Mouse (Mus musculus) kidney, embryonic 15.5 days (tissue): ENCODE results near the gene Lmntd1. TPM values are rescaled to one million over a fixed set of nuclear protein-coding genes. Genes with fewer than 3 reads are reported as not detected.
A peak's percentile ranks its signal among the peaks of the same experiment; 100 is the strongest.

ENCODE experiments used
- ATAC-seq: fragments of 200-750 bp; cut with Nextera tagmentation; replicated peaks from 2 replicates; pipeline ENCODE4 v1.8.0; 2017; ENCODE audit warnings: moderate TSS enrichment; ENCODE audit not compliant: low FRiP score
- H3K27ac ChIP-seq: fragments of 300-500 bp; sonication (generic); 2 replicates; pipeline ENCODE4 v1.5.1; 2015; ENCODE audit warnings: mild to moderate bottlenecking, inconsistent platforms
- H3K27me3 ChIP-seq: fragments of 300-500 bp; sonication (generic); 2 replicates; pipeline ENCODE4 v1.6.1; 2015; ENCODE audit warnings: inconsistent platforms
- H3K36me3 ChIP-seq: fragments of 300-500 bp; sonication (generic); 2 replicates; pipeline ENCODE4 v1.6.1; 2015; ENCODE audit warnings: inconsistent platforms
- H3K4me1 ChIP-seq: fragments of 300-500 bp; sonication (generic); 2 replicates; pipeline ENCODE4 v1.6.1; 2015; ENCODE audit warnings: inconsistent platforms
- H3K4me2 ChIP-seq: fragments of 300-500 bp; sonication (generic); 2 replicates; pipeline ENCODE4 v1.6.1; 2015; ENCODE audit warnings: moderate library complexity, mild to moderate bottlenecking, inconsistent platforms
- H3K4me3 ChIP-seq: fragments of 300-500 bp; sonication (generic); replicated peaks from 2 replicates; pipeline ENCODE4 v1.5.1; 2015; ENCODE audit warnings: mild to moderate bottlenecking, inconsistent platforms
- H3K9ac ChIP-seq: fragments of 300-500 bp; sonication (generic); 2 replicates; pipeline ENCODE4 v1.6.1; 2015; ENCODE audit warnings: mild to moderate bottlenecking, inconsistent platforms
- H3K9me3 ChIP-seq: fragments of 300-500 bp; sonication (generic); replicated peaks from 2 replicates; pipeline ENCODE4 v1.6.1; 2016; ENCODE audit warnings: inconsistent platforms
- WGBS: fragments of 180-500 bp; shearing (Covaris S2); methylation state at CpG from one replicate; pipeline ENCODE4 v1.1.7; 2015; ENCODE audit warnings: mixed read lengths; 5-methylcytosine and 5-hydroxymethylcytosine counted together
- polyA plus RNA-seq: library from polyadenylated mRNA; unstranded; fragments of >200 nt; fragmentation: Nextera tagmentation; extraction: Ambion mirVana; gene quantifications from 2 replicates; pipeline ENCODE4 v1.2.1, GENCODE M21; 2015

Gene Lmntd1
- polyA plus RNA-seq, 1 experiment from 2014 or later, result 2.4 TPM

DNA sequence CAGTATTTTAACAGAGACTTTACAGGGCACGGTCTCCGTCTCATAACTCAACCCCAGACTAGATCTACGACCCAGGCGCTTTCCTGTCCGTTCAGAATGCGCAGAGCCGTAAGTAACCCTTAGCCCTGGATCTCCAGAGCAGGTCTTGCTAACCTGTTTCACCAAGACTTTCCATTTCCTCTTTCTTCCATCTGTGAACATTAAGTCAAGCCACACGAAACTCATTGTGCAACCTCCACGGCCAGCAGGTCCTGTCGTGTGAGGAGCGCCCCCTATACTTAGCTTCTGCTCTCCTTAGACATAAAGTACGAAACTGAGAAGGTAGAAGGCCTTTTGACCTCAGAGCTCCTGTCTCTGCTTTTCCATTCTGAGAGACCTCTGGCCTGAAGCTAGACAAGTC, 105.3 kb downstream of the Lmntd1 start:
- 54% methylated on average over 12 of the region's 12 CpGs for WGBS
- Histone ChIP-seq H3K9me3 (no peaks in the 10 kb centered on the region; the same call in 1 of the 2 replicates), H3K27ac (no peak overlapping the region), H3K4me3 (no peak overlapping the region), H3K36me3 (no peaks in the 10 kb centered on the region), H3K4me1 (peaks cover 11% of the 10 kb centered on the region; the same call in 1 of the 2 replicates), H3K9ac (no peak overlapping the region), H3K4me2 (no peak overlapping the region), H3K27me3 (no peaks in the 10 kb centered on the region)
- ATAC-seq, result no peak

DNA sequence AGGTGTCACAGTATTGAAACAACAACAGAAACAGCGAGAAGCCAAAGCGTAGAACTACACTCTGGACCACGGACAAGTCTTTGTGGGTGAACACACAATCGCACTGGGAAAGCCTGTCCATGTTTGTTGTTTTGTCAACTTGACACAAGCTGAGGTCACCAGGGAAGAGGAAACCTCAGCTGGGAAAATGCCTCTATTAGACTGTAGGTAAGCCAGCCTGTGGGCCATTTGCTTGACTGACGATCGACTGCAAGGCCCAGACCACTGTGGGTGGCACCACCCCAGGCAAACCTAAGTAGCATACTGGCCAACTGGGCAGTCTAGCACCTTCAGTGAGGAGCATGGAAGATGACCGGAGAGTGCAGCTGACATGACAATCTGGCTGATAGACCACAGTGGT, 112.4 kb downstream of the Lmntd1 start:
- Histone ChIP-seq H3K4me1 (peaks cover 14% of the 10 kb centered on the region), H3K36me3 (0 out of 2 replicates have a peak, but pooled peaks cover 3% of the 10 kb centered on the region), H3K9ac (no peak overlapping the region), H3K27me3 (no peaks in the 10 kb centered on the region), H3K4me3 (no peak overlapping the region), H3K4me2 (no peak overlapping the region), H3K9me3 (no peaks in the 10 kb centered on the region; the same call in 1 of the 2 replicates), H3K27ac (no peak overlapping the region)
- WGBS, result 87% methylated on average over 7 of the region's 7 CpGs
- no peak for ATAC-seq

DNA sequence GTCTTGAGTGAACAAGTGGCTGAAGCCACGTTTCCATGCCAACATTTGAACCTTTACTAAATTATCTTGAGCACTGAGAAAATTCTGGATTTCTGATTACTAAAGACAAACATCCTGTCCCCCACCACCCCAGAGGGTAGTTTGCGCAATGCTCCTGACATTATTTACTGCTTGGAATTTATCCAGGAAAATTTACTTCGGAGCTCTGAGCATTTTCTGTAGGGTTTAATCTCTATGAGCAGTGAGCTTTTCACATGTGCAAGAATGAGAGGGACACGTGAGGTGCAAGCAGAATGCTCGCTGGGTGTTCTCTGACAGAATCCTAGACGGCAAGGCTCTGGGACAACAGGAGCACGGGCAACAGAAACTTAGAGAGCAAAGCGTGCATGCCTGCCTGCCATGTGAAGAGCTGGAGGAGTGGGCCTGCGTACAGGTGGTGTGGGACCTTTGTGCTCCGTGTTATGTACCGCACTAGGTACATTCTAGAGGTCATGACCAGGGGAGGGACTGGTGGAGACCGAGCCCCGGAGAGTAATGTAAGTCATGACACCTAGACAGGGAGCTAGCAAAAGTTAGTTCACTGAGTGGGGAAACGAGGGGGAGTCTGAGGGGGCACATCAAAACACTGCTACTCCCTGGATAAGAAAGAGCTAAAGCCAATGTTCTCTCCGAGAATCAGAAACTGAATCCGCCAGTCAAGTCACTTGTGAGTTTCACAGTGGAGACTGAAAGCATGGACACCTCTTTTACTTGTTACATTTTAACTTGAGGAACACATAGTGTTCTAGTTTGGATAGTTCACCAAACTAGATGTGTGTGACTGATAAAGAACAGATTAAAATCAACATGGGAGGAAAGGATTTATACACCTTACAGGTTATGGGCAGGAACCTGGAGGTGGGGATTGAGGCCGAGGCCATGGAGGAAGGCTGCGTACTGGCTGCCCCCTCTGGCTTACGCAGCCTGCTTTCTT, 114.3 kb downstream of the Lmntd1 start:
- Histone ChIP-seq H3K9me3 (no peaks in the 10 kb centered on the region; the same call in 1 of the 2 replicates), H3K27ac (peak overlapping the region; percentile 38; the same call in 1 of the 2 replicates), H3K9ac (no peak overlapping the region), H3K4me3 (no peak overlapping the region), H3K36me3 (0 out of 2 replicates have a peak, but pooled peaks cover 3% of the 10 kb centered on the region), H3K4me2 (no peak overlapping the region), H3K4me1 (peaks cover 14% of the 10 kb centered on the region), H3K27me3 (no peaks in the 10 kb centered on the region)
- WGBS, result 49% methylated on average over 19 of the region's 19 CpGs
- peak; percentile 52 for ATAC-seq

DNA sequence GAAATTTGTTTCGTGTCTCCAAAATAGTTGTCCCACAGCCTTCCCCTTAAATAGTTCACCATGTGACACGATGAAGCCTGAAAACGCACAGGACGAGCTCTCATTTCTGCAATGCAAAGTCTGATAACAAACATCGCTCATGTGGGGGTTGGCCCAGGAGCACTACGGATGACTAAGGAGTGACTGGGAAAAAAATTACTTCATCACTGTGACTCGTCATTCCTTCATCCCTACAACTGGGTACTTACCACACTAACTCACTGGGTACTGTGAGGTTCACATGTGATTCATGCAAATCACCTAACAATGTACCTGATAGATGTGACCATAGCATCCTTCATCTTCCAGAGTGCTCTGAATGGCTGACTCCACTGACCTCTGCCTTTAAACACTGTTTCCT, 118.4 kb downstream of the Lmntd1 start:
- no peaks in the 10 kb centered on the region for H3K36me3 ChIP-seq
- no peak overlapping the region for H3K4me2 ChIP-seq
- H3K4me3 ChIP-seq, result no peak overlapping the region
- no peak overlapping the region for H3K9ac ChIP-seq
- H3K9me3 ChIP-seq, result no peaks in the 10 kb centered on the region
- no peak for ATAC-seq
- peaks cover 14% of the 10 kb centered on the region for H3K4me1 ChIP-seq
- no peaks in the 10 kb centered on the region for H3K27me3 ChIP-seq
- 93% methylated on average over 7 of the region's 7 CpGs for WGBS
- H3K27ac ChIP-seq, result no peak overlapping the region

DNA sequence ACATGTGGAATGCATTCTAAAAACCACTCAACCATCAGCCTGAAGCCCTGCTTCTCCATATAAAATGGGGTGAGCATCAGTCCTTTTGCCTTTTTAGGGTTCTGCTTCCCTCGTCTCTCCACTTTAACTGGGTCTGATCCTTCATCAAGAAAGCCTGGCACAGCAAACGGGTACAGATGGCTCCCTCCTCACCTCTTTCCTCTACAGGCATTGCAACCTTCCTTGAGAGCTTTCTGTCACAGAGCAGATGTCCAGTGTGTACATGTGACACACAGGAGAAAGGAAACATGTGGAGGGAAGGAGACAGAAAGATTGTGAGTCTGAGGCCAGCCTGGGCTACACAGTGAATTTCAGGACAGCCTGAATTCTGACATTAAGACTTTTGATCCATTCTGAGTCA, 125.9 kb downstream of the Lmntd1 start:
- Histone ChIP-seq H3K36me3 (no peaks in the 10 kb centered on the region), H3K4me3 (no peak overlapping the region), H3K9me3 (no peaks in the 10 kb centered on the region), H3K9ac (no peak overlapping the region), H3K27ac (no peak overlapping the region), H3K27me3 (no peaks in the 10 kb centered on the region), H3K4me1 (peaks cover 23% of the 10 kb centered on the region), H3K4me2 (no peak overlapping the region)
- WGBS, result 80% methylated on average over 2 of the region's 2 CpGs
- ATAC-seq, result no peak

DNA sequence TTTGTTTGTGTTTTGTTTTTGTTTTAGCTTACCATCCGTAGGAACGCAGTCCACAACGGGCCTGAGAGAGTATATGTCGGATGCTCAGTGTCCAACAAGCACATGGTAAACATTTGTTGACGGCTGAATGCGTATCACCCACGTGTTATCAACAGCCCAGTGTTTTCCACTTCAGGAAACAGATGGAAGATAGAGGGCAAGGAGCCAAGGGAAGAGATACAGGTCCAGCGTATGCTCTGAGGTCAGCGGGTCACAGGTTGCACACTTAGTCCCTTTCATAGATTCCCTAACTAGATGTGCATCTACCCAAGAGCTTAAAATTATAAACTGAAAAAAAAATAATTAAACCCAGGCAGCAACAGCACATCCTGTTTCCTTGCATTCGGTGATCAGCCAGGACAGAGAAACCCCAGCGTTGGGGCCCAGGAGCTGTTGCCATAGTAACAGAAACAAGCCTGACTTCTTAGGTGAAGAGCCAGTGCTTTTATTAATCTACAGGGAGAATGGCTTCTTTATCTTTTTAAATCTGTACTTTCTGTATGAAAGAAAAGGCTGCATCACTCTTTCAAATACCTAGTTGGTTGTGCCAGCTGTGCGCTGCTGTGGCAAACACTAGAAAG, 128.0 kb downstream of the Lmntd1 start:
- Histone ChIP-seq H3K36me3 (no peaks in the 10 kb centered on the region), H3K27me3 (no peaks in the 10 kb centered on the region), H3K4me1 (peaks cover 40% of the 10 kb centered on the region), H3K9ac (no peak overlapping the region), H3K4me3 (no peak overlapping the region), H3K27ac (peak overlapping the region; percentile 62; the same call in 1 of the 2 replicates), H3K9me3 (no peaks in the 10 kb centered on the region), H3K4me2 (no peak overlapping the region)
- 57% methylated on average over 12 of the region's 12 CpGs for WGBS
- ATAC-seq, result no peak

DNA sequence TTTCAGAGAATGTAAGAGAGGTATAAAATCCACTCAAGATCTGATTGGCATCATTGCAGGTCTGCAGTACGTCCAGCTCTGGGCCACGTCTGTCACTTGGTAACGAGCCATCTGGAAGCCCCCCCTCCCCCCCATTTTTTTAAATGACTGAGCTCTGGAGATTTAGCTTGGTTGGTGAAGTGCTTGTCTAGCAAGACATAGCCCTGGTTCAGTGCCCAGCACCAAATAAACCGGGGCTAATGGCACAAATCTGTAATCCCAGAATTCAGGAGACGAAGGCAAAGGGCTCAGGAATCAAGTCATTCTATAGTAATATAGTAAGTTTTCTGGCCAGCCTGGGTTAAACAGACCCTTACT, 130.8 kb downstream of the Lmntd1 start:
- Histone ChIP-seq H3K27ac (no peak overlapping the region), H3K4me2 (no peak overlapping the region), H3K9ac (no peak overlapping the region), H3K36me3 (no peaks in the 10 kb centered on the region), H3K9me3 (no peaks in the 10 kb centered on the region), H3K4me1 (peaks cover 57% of the 10 kb centered on the region), H3K4me3 (no peak overlapping the region), H3K27me3 (no peaks in the 10 kb centered on the region)
- WGBS, result 64% methylated on average over 5 of the region's 5 CpGs
- no peak for ATAC-seq

DNA sequence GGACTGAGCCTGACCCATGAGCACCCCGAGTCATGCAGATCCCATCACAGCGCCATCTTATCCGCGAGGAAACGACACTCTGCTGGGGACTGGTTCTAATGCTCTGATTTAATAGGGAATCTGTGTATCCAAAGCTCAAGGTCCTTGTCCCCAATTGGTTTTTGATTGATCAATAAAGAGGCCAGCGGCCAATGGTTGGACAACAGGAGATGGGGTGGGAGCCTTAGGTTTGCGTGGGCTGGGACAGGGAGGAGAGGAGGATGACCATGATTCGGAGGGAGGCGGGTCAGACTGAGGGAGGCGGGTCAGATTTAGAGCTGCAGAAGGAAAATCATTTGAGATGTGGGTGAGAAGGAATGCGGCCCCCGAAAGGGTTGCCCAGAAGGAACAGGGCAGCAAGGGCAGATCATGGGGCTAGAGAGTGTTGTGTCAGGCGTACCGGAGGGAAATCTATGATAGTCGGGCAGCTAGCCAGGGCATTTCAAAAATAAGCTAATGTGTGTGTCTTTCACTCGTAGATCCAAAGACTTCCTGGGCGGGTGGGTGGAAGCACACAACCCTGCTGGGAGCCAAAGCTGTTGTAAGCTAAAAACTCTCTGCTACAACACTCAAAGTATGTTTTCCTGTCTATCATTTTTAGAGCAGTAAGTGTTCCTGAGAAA, 131.3 kb downstream of the Lmntd1 start:
- no peak overlapping the region for H3K4me3 ChIP-seq
- peak overlapping the region; percentile 61 for H3K27ac ChIP-seq
- H3K36me3 ChIP-seq, result no peaks in the 10 kb centered on the region
- ATAC-seq, result no peak
- H3K4me1 ChIP-seq, result peaks cover 62% of the 10 kb centered on the region
- no peak overlapping the region for H3K9ac ChIP-seq
- no peaks in the 10 kb centered on the region for H3K27me3 ChIP-seq
- 74% methylated on average over 17 of the region's 17 CpGs for WGBS
- H3K9me3 ChIP-seq, result no peaks in the 10 kb centered on the region
- H3K4me2 ChIP-seq, result no peak overlapping the region

DNA sequence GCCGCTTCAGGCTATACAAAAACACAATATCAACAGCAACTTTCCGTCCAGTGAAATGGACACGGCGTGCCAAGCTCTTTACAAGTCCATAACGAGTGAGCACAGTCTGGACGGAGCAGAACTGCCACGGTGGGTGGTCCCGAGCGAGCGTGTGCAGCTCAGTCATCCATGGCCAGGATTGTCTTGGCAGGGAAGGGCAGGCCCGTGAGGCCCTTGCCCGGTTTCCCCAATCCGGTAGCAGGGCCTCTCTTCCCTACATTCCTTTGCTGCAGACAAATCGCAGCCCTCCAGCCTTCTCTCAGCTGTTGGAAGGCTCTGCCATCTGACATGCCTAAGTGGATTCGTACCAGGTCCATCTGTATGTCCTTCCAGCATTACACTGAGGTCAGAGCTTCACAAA, 132.2 kb downstream of the Lmntd1 start:
- Histone ChIP-seq H3K27me3 (no peaks in the 10 kb centered on the region), H3K4me2 (peak overlapping the region; percentile 45), H3K4me3 (no peak overlapping the region), H3K9ac (no peak overlapping the region), H3K9me3 (no peaks in the 10 kb centered on the region), H3K4me1 (peaks cover 62% of the 10 kb centered on the region), H3K36me3 (no peaks in the 10 kb centered on the region), H3K27ac (peak overlapping the region; percentile 61)
- 34% methylated on average over 15 of the region's 15 CpGs for WGBS
- ATAC-seq, result peak; percentile 83

DNA sequence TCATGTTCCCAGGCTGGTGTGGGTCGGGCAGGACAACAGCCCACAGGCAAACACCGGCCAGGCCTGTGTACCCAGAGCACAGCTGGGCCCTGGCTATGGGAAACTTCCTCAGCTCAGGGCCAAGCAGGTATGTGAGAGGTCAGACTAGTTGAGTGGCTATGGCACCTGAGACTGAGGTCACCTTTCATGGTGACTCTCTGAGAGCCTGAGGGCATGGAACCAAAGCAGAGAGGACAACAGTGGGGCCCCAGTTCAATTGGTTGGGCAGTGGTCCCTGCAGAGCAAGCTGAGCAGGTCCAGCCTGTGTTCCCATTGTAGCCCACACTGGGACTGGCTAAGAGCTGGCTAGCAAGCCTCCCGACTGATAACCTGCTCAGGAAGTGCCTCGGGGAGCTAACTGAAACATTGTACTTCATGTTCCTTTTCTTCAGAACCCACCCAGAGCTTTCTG, 135.3 kb downstream of the Lmntd1 start:
- Histone ChIP-seq H3K27ac (peak overlapping the region; percentile 77), H3K4me2 (no peak overlapping the region)
- 76% methylated on average over 4 of the region's 4 CpGs for WGBS

DNA sequence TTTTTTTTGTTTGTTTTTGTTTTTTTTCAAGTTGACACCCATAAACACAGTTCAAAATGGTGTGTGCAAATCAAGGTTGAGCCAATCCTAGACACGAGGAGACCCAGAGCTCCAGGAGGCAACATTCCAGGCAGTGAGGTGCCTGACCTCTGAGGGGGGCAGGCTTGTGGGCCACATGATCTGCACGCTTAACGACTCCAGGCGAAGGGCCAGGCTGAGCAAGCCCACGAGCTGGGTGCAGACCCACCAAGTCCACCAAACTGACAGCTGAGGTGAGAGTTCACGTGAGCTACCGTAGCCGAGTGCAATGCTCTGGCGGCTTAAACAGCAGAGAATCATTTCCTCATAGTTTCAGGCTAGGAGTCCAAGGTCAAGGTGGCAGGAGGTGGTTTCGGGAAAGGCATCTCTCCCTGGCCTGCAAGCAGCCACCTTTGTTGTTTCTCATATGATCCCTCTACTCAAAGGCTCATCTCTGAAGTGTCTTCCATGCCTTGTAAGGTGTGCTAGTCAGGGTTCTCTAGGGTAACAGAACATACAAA, 136.7 kb downstream of the Lmntd1 start:
- H3K36me3 ChIP-seq, result no peaks in the 10 kb centered on the region
- peaks cover 37% of the 10 kb centered on the region for H3K4me1 ChIP-seq
- no peaks in the 10 kb centered on the region for H3K27me3 ChIP-seq
- peak overlapping the region; percentile 3; the same call in 1 of the 2 replicates for H3K27ac ChIP-seq
- no peak overlapping the region for H3K9ac ChIP-seq
- H3K4me2 ChIP-seq, result no peak overlapping the region
- no peak for ATAC-seq
- no peak overlapping the region for H3K4me3 ChIP-seq
- WGBS, result 25% methylated on average over 10 of the region's 10 CpGs
- no peaks in the 10 kb centered on the region for H3K9me3 ChIP-seq

More for the DNA sequence above, 135.3 kb downstream of the Lmntd1 start:
- Histone ChIP-seq H3K9me3 (no peaks in the 10 kb centered on the region), H3K36me3 (no peaks in the 10 kb centered on the region), H3K9ac (no peak overlapping the region), H3K4me3 (no peak overlapping the region), H3K4me1 (peaks cover 49% of the 10 kb centered on the region), H3K27me3 (no peaks in the 10 kb centered on the region)
- ATAC-seq, result peak; percentile 68
